Mouse (Mus musculus) urinary bladder, postnatal 4 days (tissue): ENCODE results near the gene Abcc8.

Experiments
- DNase-seq, 2 experiments: peaks; one replicate each; pipeline ENCODE4 v3.0.0; 2021 to 2022; ENCODE audit warnings: low spot score in 2 of 2

Gene Abcc8

DNA sequence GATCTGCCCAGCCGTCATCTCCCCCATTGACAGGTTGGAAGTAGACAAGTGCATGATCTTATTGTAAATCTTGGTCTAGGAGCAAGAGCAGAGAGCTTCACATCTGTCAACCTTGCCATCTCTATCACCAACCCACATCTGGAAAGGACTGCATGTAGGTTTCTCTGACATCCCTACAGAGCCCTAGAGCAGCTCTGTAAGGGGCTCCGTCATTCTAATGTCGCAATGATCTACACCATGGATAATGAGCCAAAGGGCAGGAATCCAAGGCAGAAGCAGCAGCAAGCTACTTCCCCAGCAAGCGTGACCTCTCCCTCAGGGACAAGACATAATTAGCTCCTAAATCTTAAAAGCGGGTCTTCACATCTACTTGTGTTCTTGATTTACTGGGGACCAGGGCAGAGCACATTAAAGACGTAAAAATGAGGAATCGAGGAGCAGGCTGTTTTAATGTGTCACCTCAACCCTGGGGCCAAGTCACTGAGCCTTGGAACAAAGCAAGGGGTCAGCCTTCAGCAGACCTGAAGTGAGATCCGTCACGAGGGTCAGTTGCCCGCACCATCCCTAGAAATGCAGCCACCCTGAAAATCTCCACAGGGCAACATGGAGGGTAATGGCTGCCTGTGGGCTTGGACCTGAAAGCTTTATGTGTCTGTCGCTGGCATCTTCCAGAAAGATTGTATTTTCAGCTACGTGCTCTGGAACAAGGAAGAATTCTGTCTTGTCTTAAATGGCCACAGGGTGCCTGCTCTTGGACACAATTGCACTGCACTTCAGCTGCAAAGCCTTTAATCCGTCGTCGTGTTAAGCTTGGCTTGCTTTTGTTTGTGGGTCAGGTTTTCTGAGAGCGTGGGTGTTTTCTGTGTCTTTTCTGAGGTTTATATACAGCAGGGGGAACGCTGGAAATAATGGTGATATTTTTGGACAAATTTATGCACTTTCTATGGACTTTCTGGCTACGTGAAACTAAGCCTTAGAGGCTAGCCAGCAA is 25.0 kb downstream of the Abcc8 start:
- no peak for DNase-seq

DNA sequence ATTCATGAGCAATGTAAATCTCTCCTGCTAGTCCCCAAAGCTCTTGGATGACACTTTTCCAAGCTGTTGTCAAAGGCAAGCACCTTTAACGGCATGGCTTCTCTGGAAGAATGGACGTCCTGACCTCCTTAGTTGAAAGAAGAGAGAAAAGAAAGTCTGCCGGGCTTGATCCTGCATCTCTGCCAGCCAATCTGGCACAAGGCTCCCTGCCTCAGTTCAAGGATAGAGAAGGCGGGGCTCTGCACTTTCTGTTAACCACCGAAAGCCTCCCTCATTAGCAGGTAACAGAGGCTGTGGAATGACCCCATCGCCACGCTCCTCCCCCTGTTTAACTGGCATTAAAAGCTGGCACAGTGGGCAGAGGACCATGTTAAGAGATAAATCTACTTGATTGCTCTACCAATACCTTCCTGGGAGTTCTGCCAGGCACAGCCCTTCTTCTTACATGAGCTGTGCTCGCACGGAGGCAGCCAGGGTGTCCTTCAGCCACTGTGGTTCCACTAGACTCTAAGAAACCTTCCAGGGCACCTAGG is 26.9 kb downstream of the Abcc8 start:
- no peak for DNase-seq

DNA sequence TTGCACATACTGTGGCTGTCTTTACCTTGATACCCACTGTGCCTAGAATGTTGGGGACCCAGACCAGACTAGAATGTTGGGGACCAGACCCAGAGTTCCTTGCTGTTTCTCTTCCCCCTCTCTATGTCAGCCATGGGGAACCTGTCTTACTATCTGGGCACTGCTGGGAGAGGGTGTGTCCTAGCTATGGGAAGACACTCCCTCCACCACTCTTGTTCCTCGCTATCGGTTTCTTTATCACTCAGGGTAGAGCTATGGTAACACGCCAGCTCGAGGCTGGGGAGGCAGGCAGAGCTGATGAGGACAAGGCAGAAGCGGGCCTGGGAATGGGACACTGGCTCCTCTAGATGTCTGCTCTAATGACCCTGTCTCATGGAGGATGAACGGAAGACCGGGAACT is 32.4 kb downstream of the Abcc8 start:
- DNase-seq: no peak

DNA sequence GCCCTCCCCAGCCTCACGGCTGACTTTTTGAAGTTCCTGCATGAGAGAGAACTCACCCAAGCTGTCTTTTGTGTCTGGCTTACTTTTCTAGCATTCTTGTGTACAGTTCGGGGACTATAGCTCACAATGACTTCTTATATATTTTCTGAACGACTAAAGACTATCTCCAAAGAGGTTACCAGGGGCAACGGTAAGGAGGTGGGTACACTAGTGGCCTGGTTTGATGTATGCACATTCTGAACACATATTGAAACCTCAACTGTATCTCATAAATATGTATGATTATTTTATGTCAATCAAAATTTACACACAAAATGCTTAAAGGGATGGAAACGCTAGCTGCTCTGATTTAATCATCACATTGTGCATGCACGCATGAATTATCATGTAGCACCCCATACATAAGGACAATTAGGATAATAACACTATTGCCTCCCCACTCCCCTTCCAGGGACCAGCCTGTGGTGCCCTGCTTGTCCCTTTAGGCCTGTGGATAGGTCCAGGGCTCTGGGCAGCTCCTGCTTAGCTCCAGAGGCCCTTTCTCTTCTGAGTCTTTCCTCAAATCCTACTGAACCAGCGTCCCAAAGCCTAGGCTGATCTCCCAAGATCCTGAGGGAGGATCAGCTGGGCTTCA is 33.0 kb downstream of the Abcc8 start:
- no peak for DNase-seq

DNA sequence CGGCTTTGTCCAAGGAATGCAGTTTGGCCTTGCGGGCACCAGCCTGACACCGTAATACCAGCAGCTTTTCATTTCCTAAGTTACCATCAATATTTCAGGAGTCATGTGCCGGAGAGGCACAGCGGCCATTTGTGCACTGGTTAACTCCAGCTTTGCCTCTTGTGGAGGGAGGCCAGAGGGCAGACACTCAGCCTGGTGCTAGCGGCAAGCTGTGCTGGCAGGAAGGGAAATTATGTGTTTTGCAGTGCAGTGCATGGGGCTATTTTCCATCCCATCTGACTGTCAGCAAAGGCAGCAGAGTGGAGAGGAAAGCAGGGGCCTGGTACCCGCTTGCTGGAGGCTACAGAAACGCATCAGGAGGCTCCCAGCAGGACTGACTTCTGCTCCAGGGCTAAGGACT is 35.8 kb downstream of the Abcc8 start:
- no peak for DNase-seq

DNA sequence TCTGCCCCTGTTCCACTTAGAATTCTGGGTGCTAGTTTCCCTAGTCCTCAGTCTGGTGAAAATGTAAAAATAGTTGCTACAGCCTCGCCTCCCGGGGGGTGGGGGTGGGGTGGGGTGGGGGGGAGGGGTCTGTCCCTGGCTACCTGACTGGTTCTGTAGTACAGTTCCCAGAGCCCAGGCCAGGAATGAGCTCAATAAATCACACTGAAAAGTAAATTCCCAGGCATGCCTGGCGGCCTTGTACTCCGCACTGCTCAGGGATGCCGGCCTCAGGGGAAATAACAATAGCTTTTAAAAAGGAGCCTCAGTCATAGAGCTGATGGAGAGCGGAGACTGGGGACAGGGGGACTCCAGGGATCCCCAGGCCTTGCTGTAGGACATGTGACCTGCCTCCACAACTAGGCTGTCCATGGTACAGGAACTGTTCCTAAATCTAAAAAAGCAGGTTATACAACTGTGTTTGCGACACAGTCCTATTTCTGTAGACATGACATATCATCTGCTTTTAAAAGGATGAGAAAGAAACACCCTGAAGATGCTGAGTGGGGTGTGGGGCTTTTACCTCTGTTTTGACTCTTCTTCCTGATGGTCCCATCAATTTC is 41.4 kb downstream of the Abcc8 start:
- no peak for DNase-seq

DNA sequence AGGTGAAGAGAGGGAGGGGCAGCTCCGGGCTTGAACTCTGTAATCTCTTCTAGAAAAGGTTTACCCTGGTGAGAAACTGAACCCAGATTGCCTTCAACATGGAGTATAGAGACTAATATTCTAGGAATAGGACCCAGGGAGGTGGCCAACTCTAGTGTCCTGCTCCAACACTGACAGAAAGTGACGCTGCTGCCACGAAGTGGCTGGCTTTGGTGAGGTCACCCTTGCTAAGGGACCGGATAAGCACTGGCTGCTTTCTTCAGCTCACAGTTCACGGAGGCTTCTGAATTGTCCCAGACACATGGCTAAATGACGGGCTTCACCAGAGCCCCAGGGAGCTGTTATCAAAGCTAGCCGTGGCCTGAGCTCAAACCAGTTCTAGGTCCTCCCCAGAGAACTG is 46.0 kb downstream of the Abcc8 start:
- DNase-seq: no peak

DNA sequence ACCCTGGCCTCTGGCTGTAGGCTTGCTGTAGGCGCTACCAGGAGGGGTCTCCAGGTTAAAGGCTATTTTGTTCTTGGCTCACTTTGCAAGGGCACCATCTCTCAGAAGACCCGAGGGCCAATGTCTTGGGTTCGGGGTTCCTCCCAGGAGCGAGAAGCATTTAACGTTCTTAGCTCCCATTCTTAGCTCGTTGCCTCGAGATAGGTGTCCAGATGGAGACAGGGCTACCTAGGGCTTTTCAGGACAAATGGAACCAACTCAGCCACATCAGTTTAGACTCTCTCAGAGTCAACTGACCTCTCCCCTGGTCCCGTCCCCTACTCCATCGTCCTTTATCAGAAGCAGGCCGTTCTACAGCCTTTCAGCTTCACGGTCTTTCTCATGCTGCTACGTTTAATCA is 47.6 kb downstream of the Abcc8 start:
- DNase-seq: no peak

DNA sequence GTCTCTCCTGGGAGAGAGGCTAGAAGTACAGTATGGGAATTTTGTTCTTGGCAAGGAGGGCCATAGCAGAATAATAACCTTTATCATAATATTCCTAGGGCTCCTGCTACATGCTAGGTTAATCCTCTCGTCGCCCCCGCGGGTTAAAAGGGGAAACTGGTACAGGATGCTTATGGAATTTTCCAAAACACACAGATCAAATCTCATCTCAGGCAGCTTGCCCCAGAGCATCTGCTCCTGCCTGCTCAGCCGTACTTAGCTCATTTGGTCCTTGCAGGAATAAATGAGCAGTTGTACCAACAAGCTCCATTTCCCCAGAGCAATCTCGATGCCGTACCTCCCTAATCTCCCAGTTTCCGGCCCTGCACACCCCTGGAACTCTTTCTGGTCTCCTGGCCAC is 48.0 kb downstream of the Abcc8 start:
- DNase-seq: no peak

DNA sequence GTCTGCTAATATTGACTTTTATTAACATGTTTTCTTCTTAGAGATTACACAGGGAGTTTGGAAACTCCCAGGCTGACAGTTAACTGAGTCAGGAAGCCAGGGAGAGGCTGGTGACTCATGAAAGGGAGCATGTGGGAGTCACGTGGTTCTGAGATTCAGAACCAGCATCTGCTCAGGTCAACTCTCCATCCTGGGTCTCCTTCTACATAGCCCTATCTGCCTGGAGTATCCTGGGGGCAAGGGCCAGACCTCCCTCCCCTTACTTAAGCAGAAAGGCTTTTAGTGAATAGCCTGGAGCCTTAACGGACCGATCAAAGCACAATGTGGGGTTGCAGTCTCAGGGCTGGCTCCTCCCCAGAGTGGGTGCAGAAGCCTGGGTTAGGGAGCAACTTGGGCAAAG is 48.6 kb downstream of the Abcc8 start:
- no peak for DNase-seq

DNA sequence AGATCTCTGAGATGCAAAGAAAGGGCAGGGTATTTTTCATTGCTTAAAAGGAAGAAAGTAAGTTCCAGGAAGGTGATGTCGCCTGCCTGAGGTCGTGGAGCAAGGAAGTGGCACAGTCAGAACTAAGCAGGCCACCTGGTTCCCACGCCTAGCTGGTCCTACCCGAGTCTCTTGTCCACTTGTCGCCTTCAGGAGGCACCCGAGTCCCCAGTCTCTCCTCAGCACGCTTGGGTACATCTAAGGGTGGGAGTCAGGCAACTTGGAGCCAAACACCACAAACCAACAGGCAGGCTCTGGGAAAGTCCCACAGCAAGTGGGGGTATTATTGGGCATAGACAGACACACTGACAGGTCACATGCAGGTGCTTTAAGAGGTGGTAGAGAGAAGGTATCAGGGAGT is 49.1 kb downstream of the Abcc8 start:
- no peak for DNase-seq

DNA sequence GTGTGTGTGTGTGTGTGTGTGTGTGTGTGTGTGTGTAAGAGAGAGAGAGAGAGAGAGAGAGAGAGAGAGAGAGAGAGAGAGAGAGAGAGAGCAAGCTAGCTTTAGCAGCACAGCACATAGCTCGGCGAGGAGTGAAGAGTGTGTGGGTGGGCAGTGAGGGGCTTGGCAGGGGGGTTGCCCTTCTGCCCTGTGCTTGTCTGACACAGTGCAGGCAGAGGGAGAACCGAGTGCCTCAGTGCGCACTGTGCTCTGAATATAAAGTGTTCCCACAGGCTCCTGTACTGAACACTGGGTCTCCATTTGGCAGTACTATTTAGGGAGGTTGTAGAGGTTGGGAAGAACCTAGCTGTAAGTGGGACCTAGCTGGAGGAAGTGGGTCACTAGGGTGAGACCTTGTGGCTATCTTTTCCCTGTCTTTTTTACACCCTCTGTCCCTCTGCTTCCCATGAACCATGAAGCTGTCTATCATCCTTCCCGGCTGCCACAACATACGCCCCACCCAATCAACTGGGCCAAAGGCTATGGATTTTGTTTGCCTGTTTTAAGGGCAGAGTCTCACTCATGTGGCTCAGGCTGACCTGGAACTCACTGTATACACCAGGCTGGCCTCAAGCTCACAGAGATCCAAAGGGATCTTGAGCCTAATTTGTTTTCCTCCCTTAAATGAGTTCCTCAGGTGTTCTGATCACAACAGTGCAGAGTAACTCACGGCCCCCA is 50.2 kb downstream of the Abcc8 start:
- DNase-seq: no peak

DNA sequence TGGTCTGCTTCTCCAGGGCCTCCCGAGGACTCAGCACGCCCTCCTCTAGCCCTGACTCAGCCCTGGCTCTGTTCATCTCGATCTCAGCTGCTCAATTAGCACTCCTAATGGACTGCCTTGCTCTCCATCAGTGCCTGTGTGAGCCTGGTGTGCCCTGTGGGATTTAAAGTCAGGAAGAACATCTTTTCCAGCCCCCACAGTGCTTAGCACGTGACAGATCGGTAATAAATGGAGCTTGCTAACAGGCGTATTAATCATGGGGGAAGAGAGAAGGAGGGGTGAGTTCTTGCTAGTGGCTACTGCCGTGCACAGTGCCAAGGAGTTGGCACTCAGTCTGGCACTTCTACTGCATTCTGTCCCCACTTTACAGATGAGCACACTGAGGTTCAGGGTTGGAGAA is 51.6 kb downstream of the Abcc8 start:
- no peak for DNase-seq

DNA sequence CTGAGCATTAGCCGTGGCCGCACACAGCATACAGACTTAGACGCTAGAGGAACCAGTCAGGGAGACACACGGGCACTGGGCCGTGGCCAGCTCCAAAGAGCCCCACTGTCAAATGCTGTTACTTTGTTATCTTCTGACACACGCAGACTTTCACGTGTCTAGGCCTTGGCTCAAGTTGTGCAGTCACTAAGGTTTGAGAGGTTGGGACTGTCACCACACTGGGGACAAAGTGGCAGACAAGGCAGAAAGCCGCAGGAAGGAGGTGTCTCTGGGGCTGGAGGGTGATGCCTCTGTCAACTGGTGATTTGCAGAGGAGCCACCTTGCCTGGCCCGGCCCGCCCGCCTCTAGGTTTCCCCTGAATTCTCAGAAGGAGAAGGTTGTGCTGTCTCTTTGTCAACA is 54.5 kb downstream of the Abcc8 start:
- DNase-seq: no peak

DNA sequence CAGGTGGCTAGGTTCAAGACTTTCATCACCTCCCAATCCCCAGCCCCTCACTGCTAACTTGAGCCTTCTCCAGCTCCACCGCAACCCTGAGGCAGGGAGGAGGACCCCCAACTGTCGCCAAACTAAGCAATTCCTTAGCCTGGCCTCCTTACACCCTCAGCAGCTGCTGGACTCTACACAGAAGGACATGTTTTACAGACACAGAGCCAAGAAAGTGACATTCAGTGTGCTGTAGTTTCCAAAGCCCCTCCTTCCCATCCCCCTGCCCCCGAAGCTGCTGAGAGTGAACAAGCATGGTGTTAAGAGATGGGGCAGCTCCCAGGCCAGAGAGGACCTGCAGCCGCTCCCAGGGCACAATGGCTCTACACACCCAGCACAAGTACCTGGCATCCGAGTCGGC is 55.4 kb downstream of the Abcc8 start:
- no peak for DNase-seq

DNA sequence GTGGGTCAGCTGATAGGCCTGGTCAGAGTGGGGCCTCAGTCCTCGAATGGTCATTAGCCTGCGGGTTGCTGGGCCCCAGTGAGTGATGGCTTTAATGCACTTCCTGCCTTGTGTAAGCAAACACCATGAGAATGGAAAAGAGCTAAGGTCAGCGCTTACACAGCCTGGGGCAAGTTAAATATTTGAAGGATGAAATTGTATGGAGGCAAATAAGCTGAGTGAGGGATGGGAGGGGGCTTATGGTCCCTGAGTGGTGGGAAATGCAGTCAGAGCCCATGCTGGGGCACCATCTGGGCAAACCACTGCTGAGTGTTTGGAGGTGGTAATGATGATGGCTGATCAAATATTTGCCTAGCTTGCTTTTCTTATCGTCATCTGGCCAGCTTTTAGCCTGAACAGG is 56.9 kb downstream of the Abcc8 start:
- no peak for DNase-seq

DNA sequence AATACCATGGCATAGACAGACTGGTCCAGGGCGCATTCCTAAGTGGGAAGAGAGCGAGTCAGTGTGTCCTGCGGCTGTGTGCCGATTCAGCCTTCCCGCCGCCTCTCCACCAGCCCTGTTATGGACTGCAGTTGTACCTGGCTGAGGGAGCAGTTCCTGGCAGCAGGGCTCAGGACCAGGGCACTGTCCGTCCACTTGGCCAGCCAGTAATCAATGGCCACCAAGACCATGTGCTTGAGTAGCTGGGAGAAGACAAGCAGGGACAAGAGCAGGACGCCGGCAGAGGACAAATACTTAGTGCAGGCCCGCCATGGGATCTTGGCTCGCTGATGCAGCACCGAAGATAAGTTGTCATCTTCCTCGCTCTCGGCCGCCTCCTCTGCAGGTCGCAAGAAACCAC is 62.8 kb downstream of the Abcc8 start:
- no peak for DNase-seq

DNA sequence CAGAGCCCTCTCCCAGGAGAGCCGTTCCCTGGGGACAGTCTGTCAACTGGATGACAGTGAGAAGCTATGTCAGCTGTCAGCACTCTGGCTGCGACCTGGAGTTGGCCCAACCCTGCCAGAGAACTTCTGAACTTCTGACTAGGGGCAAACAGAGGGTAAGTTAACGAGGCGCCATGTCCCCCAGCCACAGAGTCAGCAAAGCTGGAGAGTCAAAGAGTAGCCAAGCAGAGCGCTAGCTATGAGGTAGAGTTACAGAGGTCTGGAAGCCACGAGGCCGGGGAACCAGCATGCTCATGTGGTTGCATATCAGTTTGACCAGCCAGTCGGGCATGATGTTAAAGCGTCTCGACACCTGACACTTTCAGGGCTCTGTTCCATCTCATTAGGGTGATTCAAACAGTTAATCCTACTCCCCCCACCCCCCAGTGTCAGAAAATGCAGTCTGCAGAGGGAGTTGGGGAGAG is 63.7 kb downstream of the Abcc8 start:
- DNase-seq: no peak

DNA sequence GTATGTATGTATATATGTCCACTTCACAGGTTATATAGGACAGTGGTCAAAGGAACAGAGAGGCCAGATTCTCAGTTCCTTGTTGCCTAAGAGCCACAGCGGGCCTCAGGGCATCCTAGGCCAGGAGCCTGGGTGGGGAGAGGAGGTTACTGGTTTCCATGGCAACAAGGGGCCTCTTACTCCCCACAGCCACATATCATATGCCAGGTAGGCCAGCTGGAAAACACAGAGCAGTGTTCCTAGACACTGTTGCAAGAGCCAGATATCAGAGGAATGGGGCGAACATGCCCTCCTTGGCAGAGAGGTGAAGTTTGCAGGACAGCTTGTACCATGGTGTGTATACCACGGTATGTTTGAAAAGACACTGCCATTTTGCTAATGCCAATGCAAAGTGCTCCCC is 66.4 kb downstream of the Abcc8 start:
- DNase-seq: no peak

DNA sequence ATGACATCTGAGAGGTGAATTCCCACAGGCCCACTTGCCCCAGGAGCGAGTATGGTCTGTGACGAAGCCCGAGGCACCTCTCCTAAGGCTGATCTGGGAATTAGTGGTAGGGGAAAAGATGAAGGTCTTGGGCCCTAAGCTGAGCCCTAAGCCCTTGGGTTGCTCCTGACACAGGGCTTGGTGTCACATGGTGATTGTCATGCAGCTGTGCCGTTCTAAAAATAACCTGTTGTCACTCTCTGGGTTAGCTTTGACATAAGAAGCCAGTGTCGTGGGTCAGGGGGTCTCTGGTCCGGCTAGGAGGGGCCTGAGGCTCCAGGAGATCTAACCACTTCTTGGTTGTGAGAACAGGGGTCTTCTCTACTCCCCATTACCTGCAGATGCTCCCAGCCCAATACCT is 67.9 kb downstream of the Abcc8 start:
- DNase-seq: no peak

DNA sequence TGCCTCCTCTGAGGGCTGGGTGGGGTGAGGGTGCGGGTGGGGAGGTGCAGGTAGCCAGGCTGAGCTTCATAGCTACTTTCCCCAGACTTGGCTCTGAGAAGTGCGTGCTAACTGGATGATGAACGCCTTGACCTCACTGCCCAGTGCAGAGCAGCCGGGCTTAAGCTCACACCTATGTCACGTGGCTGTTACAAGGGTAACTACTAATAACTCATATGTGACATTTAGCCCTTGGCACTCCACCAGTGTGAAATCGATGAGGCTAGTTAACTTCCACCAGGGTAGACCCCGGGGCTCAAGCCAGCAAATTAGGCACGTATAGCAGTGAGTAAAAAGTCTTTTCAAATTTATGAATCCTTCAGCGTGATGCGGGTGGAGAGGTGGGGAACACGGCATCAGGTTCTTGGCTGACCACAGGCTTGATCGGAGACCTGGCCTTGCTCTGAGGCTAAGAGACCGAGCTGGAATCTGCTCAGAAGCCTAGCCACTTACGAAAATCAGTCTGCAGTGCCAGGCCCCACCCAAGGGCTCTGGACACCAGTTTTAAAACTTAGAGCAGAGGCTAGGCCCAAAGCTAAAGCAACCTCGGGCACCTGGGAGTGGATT is 68.5 kb downstream of the Abcc8 start:
- no peak for DNase-seq
